Mouse (Mus musculus) mouse trophoblast stem cell (cell line): ENCODE data around the gene Cfap61.

Experiments used
- in situ Hi-C, 2 experiments: fragments of 300-500 bp; cut with MseI, MboI; formaldehyde crosslinking; loops; 2 replicates in 1 of 2; 3 replicates in 1 of 2; pipeline ENCODE4 v1.15.1; 2025

Gene Cfap61

GRCm38 (mm10) chr2:146147306-146147705, 212.7 kb downstream of the Cfap61 start:
- in situ Hi-C loops, result no loop called here

DNA sequence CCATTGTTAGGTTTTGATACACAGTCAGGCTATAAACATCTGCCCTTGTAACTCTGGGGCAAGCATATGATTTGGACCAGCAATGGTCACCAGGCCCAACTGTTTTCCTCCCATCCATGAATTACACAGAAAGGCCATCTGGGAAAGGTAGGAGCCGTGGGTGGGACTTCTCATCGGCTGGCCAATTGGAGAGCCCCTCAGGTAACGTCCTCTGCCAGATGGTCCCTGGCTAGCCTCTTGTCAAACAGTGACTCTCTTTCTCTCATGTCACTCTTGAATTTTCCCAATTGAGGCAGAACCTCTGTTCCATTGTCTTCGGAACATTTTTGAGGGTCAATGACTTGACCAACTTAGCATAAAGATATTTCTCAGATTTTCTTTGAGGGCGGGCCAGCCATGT, 213.2 kb downstream of the Cfap61 start:
- in situ Hi-C loops, result no loop called here

- in situ Hi-C loops, result no loop called here
Observed at GRCm38 (mm10) chr2:146149206-146149974, 214.8 kb downstream of the Cfap61 start.

- in situ Hi-C loops, result no loop called here
Observed at GRCm38 (mm10) chr2:146168017-146168803, 233.6 kb downstream of the Cfap61 start.

DNA sequence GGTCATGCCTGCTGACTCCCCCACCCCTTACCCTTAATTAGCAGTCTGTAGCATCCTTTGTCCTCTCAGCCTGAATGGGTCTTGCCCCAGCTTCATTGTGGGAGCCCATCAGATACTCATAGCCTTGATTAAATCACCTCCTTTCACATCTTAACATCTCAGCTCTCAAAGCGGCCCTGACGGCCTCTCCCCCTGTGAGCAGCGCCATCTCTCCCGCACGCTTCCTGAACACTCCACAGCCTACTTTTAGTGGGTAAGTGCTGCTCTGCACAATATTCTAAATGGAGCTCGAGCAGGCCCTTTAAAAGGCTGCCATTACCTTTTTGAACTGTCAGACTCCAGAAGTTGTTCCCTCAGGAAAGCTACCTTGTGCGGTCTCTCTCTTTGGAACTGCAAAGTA, 234.9 kb downstream of the Cfap61 start:
- in situ Hi-C loops, result no loop called here

DNA sequence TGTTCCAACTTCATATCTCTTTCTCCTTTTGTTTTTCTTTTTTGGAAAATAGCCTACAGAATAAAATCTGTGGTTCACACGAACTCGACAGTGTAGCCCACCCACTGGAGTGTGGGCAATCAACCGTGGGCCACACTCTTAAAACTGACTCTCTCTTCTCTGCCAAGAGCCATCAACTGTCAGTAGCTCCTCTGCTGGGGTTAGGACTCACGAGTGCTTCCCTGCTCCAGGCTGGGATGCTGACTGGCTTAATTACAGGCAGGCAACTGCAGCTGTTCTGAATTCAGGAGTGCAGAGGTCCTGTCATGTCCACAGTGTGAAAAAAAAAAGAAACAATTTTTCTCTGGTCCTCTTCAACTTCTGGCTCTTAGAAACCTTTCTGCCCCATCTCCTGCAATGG, 237.5 kb downstream of the Cfap61 start:
- in situ Hi-C loops, result no loop called here

GRCm38 (mm10) chr2:146174173-146174572, 239.6 kb downstream of the Cfap61 start:
- in situ Hi-C loops, result no loop called here

DNA sequence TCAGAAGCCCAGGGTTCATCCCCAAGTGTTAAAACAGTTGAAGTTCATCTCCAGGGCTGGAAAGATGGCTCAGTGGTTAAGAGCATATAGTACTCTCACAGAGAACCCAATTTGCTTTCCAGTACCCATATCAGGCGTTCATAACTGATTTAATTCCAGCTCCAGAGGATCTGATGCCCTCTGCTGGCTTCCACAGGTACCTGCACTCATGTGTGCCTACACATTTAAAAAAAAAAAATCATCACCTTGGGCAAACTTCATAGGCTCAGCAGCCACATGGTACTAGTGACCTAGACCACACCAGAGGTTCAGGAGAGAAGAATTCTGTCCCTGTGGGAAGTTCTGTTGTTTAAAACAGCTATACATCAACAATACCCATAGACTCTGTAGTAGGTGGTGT, 244.1 kb downstream of the Cfap61 start:
- in situ Hi-C loops, result no loop called here

- in situ Hi-C loops, result no loop called here
Observed at GRCm38 (mm10) chr2:146183830-146184793, 249.5 kb downstream of the Cfap61 start.

- in situ Hi-C loops, result no loop called here
Observed at GRCm38 (mm10) chr2:146196126-146196525, 261.5 kb downstream of the Cfap61 start.

GRCm38 (mm10) chr2:146197947-146198346, 263.4 kb downstream of the Cfap61 start:
- in situ Hi-C loops, result no loop called here

DNA sequence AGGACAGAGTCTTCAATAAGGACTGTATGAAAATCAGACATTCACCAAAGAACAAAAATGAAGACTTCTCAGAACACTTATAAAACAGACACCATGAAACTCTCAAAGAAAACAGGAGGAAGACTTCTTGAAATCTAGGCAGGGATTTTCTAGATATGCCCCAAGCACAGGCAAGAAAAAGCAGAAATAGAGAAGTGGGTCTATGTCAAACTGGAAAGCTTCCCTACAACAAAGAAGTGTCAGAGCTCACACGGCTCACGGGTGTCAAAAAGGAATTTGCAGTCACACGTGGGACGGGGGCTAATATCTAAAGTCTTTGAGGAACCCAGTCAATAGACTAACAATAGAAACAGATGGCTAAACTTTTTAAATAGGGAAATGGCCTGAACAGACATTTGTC, 276.4 kb downstream of the Cfap61 start:
- in situ Hi-C loops, result loop anchor here (10.0 kb wide), 1 partner anchor 256 kb away; no protein-coding TSS in a partner anchor

DNA sequence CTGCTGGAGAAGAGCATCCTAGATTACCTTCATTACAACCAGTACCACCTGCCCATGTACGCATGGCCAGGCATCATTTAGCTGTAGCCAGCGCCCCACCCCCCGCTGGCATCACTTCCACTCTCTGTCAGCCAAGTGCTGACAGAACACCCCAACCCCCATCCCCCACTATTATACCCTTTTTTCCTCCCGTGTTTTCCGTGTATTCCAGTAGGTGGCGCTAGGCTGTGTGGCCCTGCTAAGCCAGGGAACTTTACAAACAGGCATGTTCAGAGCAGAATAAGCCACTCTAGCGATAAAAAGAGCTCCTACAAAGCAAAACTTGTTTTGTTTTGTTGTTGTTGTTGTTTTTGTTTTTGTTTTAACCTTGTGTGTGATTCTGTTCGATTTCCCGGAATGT, 280.1 kb downstream of the Cfap61 start:
- in situ Hi-C loops, result loop anchor here (10.0 kb wide), 1 partner anchor 260 kb away; no protein-coding TSS in a partner anchor

DNA sequence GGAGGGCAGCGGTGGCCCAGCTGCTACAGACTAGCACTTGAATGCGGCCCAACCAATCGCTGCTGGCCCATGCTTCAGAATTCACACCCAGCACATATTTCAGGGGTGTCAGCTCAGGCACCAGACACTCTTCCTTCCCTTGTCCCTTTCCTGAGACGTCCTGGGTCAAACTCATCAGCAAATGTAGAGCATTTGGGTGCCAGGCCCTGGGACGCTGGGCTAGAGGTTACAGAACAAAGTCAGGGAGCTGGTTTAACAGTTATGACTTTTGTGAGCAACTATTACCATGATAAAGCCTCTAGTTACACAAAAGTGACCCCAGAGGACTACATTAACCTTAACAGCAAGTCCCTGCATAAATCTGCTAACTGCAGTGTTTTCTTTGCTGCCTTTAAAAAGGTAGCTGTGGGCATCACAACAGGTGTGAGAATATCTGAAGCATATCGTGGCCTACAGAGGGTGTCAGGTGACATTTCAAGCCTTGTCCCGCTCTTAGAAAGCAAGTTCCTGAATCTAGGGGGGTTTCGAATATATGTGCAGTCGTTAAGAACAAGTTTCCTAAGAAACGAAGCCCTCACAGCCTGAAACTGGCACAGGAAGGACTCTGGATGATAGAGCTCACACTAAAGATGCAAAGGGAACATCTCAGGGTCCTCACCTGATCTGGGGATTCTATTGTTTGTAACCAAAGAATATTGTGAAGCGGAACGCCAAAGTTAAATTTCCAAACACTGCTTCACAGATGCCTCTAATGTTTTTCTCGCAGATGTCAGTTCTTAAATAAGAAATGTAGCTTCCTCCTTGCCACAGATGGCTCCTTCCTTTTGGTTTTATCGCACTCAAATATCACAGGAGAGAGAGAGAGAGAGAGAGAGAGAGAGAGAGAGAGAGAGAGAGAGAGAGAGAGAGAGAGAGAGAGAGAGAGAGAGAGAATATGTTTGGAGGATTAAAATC, 281.8 kb downstream of the Cfap61 start:
- in situ Hi-C loops, result loop anchor here (10.0 kb wide), 1 partner anchor 262 kb away; no protein-coding TSS in a partner anchor

GRCm38 (mm10) chr2:146217227-146217980, 282.8 kb downstream of the Cfap61 start:
- in situ Hi-C loops, result loop anchor here (10.0 kb wide), 1 partner anchor 263 kb away; no protein-coding TSS in a partner anchor

DNA sequence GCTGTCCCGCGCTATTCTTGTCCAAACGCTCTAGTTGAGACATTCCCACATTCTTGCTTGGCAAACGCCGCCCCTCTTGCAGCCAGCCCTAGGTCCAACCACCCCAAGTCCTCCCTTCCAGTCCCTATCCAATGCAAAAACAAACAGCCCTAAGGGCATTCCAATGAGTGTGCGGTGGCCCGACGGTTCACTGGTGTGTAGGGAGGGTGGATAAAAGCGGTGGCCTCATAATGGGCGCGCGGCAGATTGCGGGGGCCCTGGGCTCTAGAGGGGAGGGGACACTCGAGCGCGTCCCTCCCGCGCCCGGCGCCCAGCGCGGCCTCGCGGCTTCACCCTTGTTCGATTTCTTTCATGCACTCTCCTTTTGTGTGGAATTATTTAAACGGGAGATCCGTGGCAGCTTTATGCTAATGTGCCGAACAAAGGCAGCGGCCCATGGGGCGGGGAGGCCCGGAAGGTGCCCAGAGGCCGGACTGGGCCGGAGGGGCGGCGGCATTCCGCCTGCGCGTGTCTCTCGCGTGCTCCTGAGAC, 283.6 kb downstream of the Cfap61 start:
- in situ Hi-C loops, result loop anchor here (10.0 kb wide), 1 partner anchor 263 kb away; no protein-coding TSS in a partner anchor

GRCm38 (mm10) chr2:146218881-146219535, 284.4 kb downstream of the Cfap61 start:
- in situ Hi-C loops, result loop anchor here (10.0 kb wide), 1 partner anchor 264 kb away; no protein-coding TSS in a partner anchor

- in situ Hi-C loops, result loop anchor here (10.0 kb wide), 1 partner anchor 265 kb away; no protein-coding TSS in a partner anchor
Observed at GRCm38 (mm10) chr2:146219791-146220190, 285.2 kb downstream of the Cfap61 start.
